In the genomic region with DNA sequence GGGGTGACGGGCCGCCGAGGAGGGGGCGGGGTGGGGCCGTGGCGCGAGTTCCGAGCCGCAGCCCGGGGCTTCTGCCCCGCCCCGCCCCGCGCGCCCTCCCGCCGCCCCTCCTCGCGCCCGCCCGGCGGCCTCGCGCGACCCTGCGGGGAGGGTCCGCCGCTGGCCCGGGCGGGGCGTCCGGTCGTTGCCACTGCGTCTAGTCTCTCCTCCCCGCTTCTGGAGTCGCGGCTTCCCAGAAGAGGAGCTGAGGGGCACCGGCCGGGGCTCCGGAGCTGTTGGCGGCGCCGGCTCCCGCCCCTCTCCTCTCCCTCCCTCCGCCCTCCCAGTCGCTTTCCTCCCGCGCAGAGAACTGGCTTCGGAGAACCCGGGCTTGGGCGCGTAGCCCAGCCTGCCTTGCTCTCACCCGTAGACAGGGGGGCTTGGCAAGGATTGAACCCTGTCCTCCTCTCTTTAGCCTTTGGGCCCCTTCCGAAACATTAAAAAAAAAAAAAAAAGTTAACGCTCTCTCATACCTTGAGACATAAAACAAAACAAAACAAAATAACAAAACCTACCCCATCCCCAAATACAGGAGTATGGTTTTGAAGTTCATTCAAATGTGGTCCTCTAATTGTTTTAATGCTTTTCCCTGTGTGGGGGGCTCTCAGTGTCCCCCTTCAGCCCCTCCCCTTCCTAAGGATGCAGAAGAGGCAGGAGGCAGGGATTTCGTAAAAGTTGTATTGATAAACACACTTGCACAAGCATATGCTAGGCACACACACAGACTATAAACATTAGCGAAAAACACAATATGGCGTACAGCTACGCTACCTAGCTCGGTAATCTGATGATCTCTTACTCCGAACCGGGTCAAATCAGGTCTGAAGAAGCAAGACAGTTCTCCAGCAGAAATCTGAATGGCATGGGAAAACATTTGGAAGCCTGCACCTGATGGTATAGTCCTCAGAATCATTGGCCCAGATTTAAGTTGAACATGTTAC, we compare ENCODE assay signal across 8 mouse cellular contexts. TPM values are rescaled to one million over a fixed set of nuclear protein-coding genes. Genes with fewer than 3 reads are reported as not detected.
DNase-seq lines count a peak whose midpoint lies in the region; ATAC-seq lines count a peak whose summit lies in the region.

No protein-coding gene starts in this region.

- no peaks in the 10 kb centered on the region for H3K27me3 ChIP-seq in intestine, embryonic 15.5 days (replicated peaks)

- H3K9ac ChIP-seq in intestine, embryonic 15.5 days, result peak overlapping the region; percentile 70

- intact Hi-C loops in gastrocnemius, postnatal 36 days (cut with DNase I), result loop anchor here (2.0 to 10.0 kb wide), 2 partner anchors 30 to 698 kb away; no protein-coding TSS in a partner anchor
- intact Hi-C loops in left cerebral cortex, postnatal 36 days (cut with DNase I), result loop anchor here (5.0 kb wide), 2 partner anchors 36 to 626 kb away; no protein-coding TSS in a partner anchor

- WGBS in intestine, embryonic 15.5 days, result under 1% methylated on average over 40 of the region's 62 CpGs

- no peaks in the 10 kb centered on the region for H3K36me3 ChIP-seq in intestine, embryonic 15.5 days

- H3K9me3 ChIP-seq in intestine, embryonic 15.5 days, result no peaks in the 10 kb centered on the region

- peak overlapping the region; percentile 99 for H3K27ac ChIP-seq in intestine, embryonic 15.5 days

- peak overlapping the region; percentile 67 for H3K4me2 ChIP-seq in intestine, embryonic 15.5 days (replicated peaks)

- no peaks in the 10 kb centered on the region for H3K4me1 ChIP-seq in intestine, embryonic 15.5 days (replicated peaks)

- peak; percentile 23 to 26 for DNase-seq in monocyte, adult 2 months (ENCODE audit: low read depth in 1 of 2, low spot score in 2 of 2)
- DNase-seq in embryo, embryonic 10 days (ENCODE audit: low spot score), result peak; percentile 65
- peak; percentile 71 to 76 for DNase-seq in gastrocnemius, postnatal 36 days
- peak; percentile 58 to 68 for DNase-seq in left cerebral cortex, postnatal 36 days (ENCODE audit: low spot score in 2 of 2)
- DNase-seq in mesoderm, embryonic 11.5 days (ENCODE audit: low read depth, low spot score), result peak; percentile 75
- peak; percentile 77 for DNase-seq in skeletal muscle tissue, adult 2 months (ENCODE audit: low read depth, low spot score)

- peak overlapping the region; percentile 68 for H3K4me3 ChIP-seq in intestine, embryonic 15.5 days (replicated peaks)

- ATAC-seq in monocyte, adult 5-6 weeks (replicated peaks; ENCODE audit: insufficient number of reproducible peaks, low FRiP score, low TSS enrichment, poor library complexity, severe bottlenecking), result no peak
- ATAC-seq in intestine, embryonic 15.5 days, result peak; percentile 75

RNA-seq across cellular contexts. Expression of a gene that starts 0.6 kb away (rescaled TPM):
- total RNA-seq in monocyte, adult 5-6 weeks (2017), result 9.1 to 77.6 TPM (median 22.8 TPM) in 3 replicates
- total RNA-seq in gastrocnemius, postnatal 36 days (2021), result 10 to 100 TPM; 88.0 to 95.5 TPM
- 18.8 and 21.1 TPM in 2 replicates for polyA plus RNA-seq in intestine, embryonic 15.5 days (2015; fragmentation: Nextera tagmentation; extraction: Ambion mirVana)
- total RNA-seq in left cerebral cortex, postnatal 36 days (2021), result 10 to 100 TPM; 40.1 to 64.5 TPM

Comparison
In these comparisons a context has a peak if more than half of its experiments do, and no peak if none do; other contexts are left out.
1. DNase-seq: peak in every context shown above with its lines; median percentile 77 in skeletal muscle tissue, adult 2 months; 75 in mesoderm, embryonic 11.5 days; 74 in gastrocnemius, postnatal 36 days; 65 in embryo, embryonic 10 days; 63 in left cerebral cortex, postnatal 36 days; 24 in monocyte, adult 2 months.